Mouse (Mus musculus) kidney, embryonic 14.5 days (tissue): ENCODE results near the gene Ush2a. TPM values are rescaled to one million over a fixed set of nuclear protein-coding genes. Genes with fewer than 3 reads are reported as not detected.

Experiments
- ATAC-seq: fragments of 200-750 bp; cut with Nextera tagmentation; 2 replicates; pipeline ENCODE4 v1.8.0; 2017; ENCODE audit warnings: moderate number of reproducible peaks, mild to moderate bottlenecking, moderate TSS enrichment, moderate library complexity; ENCODE audit not compliant: low FRiP score, low TSS enrichment
- H3K27ac ChIP-seq: fragments of 300-500 bp; sonication (generic); 2 replicates; pipeline ENCODE4 v1.5.1; 2014; ENCODE audit warnings: low read depth, mild to moderate bottlenecking, low read length, moderate library complexity, mixed read lengths
- H3K27me3 ChIP-seq: fragments of 300-500 bp; sonication (generic); 2 replicates; pipeline ENCODE4 v1.6.1; 2014; ENCODE audit warnings: mild to moderate bottlenecking, low read length; ENCODE audit not compliant: control insufficient read depth, insufficient read depth
- H3K36me3 ChIP-seq: fragments of 300-500 bp; sonication (generic); 2 replicates; pipeline ENCODE4 v1.6.1; 2014; ENCODE audit warnings: low read length, mixed read lengths; ENCODE audit not compliant: control insufficient read depth, insufficient read depth
- H3K4me1 ChIP-seq: fragments of 300-500 bp; sonication (generic); 2 replicates; pipeline ENCODE4 v1.6.1; 2014; ENCODE audit warnings: low read length, mixed read lengths; ENCODE audit not compliant: control insufficient read depth, insufficient read depth
- H3K4me2 ChIP-seq: fragments of 300-500 bp; sonication (generic); replicated peaks from 2 replicates; pipeline ENCODE4 v1.6.1; 2014; ENCODE audit warnings: low read depth, mild to moderate bottlenecking, low read length
- H3K4me3 ChIP-seq: fragments of 300-500 bp; sonication (generic); 2 replicates; pipeline ENCODE4 v1.5.1; 2014; ENCODE audit warnings: mild to moderate bottlenecking, low read length
- H3K9ac ChIP-seq: fragments of 300-500 bp; sonication (generic); 2 replicates; pipeline ENCODE4 v1.6.1; 2014; ENCODE audit warnings: low read depth, mild to moderate bottlenecking, low read length, moderate library complexity
- H3K9me3 ChIP-seq: fragments of 300-500 bp; sonication (generic); 2 replicates; pipeline ENCODE4 v1.6.1; 2016; ENCODE audit warnings: low read length; ENCODE audit not compliant: control insufficient read depth
- WGBS: fragments of 180-500 bp; shearing (Covaris S2); extraction: QIAGEN DNeasy Blood & Tissue Kit; methylation state at CpG from one replicate; pipeline ENCODE4 v1.1.7; 2014; 5-methylcytosine and 5-hydroxymethylcytosine counted together
- polyA plus RNA-seq: library from polyadenylated mRNA; unstranded; fragments of >200 nt; fragmentation: Nextera tagmentation; extraction: Ambion mirVana; gene quantifications from 2 replicates; pipeline ENCODE4 v1.2.1, GENCODE M21; 2014

Ush2a gene
- polyA plus RNA-seq, 1 experiment from 2014 or later, result 0.23 TPM

DNA sequence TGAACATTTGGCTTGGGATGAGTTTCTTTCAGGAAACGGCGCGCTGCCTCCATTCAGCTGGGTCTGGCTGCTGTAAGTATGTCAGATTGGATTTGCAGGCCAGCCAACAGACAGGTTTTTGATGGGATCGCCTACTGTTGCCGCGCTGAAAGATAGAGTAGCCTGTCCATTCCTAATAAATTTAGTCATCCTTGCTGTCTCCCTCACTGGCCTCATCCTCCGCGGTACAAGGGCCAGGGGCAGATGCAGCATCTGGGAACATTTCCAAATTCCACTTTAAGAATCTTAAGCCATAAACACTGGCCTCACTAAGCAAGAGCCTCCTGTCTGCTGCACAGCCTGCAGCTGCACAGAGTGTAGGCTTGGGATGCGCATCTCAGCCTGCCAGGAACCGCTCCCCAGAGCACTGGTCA, 206.6 kb downstream of the Ush2a start:
- ATAC-seq, result peak; percentile 57; the same call in 1 of the 2 replicates
- Histone ChIP-seq H3K4me3 (no peak overlapping the region), H3K36me3 (no peaks in the 10 kb centered on the region), H3K27ac (no peak overlapping the region), H3K27me3 (no peaks in the 10 kb centered on the region), H3K4me2 (no peak overlapping the region), H3K9ac (no peak overlapping the region), H3K9me3 (no peaks in the 10 kb centered on the region), H3K4me1 (no peaks in the 10 kb centered on the region)
- 66% methylated on average over 10 of the region's 10 CpGs for WGBS

DNA sequence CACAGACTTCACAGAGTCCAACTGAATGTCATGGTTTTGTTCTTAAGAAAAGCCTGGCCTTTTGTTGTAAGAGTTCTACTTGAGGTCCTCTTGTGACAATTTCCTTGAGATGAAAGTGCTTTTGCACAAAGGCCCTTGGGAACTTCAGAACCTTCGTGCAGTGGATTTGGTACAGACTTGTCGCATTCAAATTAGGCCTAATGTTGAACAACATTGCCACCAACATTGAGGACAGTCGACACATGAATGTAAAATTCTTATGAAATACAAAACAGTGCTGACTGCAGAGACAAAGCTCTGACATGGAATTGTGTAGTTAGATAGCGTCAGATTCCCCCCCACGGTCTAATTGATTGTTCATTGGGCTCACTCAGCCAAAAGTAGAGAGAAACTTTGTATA, 243.1 kb downstream of the Ush2a start:
- no peak for ATAC-seq
- Histone ChIP-seq H3K27me3 (no peaks in the 10 kb centered on the region), H3K9me3 (no peaks in the 10 kb centered on the region), H3K4me2 (no peak overlapping the region), H3K27ac (no peak overlapping the region), H3K4me3 (no peak overlapping the region), H3K4me1 (no peaks in the 10 kb centered on the region), H3K36me3 (no peaks in the 10 kb centered on the region), H3K9ac (no peak overlapping the region)
- WGBS, result 90% methylated on average over 5 of the region's 5 CpGs

DNA sequence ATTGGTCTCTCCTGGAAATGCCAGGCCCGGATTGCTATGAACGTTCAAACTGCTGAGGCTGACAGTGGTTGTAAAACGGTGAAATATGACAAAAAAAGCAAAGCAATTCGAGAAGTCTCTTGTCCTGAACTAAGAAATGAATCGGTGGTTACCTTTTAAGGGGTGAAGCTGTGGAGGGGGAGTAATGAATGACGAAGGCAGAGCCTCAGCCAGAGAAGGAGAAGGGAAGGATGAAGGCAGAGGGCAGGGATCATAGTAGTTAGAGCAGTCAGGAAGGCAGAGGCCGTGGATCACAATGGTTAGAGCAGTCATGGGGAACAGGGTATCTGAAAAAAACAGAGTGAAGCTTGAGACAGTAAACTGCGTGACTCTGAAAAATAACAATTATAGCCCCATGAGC, 257.0 kb downstream of the Ush2a start:
- no peaks in the 10 kb centered on the region for H3K36me3 ChIP-seq
- ATAC-seq, result peak; percentile 87; the same call in 1 of the 2 replicates
- H3K27me3 ChIP-seq, result no peaks in the 10 kb centered on the region
- H3K4me1 ChIP-seq, result no peaks in the 10 kb centered on the region
- H3K4me2 ChIP-seq, result no peak overlapping the region
- H3K4me3 ChIP-seq, result no peak overlapping the region
- H3K27ac ChIP-seq, result no peak overlapping the region
- no peaks in the 10 kb centered on the region for H3K9me3 ChIP-seq
- WGBS, result 23% methylated on average over 8 of the region's 8 CpGs
- H3K9ac ChIP-seq, result no peak overlapping the region

DNA sequence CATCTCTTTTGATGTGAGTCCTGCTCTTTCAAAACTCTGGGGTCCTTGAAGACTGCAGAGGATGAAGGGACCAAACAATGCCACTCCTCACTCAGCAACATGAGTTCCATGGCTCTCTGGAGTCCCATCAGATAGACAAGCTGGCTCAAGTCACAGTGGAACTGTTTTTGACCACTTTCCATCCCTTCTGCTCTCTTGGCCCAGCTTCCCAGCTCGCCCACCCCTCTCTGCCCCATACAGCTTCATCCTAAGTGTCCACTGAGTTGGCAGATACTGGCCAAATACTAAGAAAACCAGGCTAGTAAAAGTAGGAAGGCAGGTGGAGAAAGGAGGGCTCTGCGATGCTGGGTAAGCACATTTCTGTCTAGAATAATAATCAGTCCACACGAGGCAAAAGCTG, 265.6 kb downstream of the Ush2a start:
- H3K9ac ChIP-seq, result no peak overlapping the region
- H3K9me3 ChIP-seq, result no peaks in the 10 kb centered on the region
- no peaks in the 10 kb centered on the region for H3K4me1 ChIP-seq
- H3K4me3 ChIP-seq, result no peak overlapping the region
- 74% methylated on average over 3 of the region's 3 CpGs for WGBS
- no peak overlapping the region for H3K4me2 ChIP-seq
- H3K27me3 ChIP-seq, result no peaks in the 10 kb centered on the region
- ATAC-seq, result no peak
- H3K36me3 ChIP-seq, result no peaks in the 10 kb centered on the region
- H3K27ac ChIP-seq, result no peak overlapping the region

DNA sequence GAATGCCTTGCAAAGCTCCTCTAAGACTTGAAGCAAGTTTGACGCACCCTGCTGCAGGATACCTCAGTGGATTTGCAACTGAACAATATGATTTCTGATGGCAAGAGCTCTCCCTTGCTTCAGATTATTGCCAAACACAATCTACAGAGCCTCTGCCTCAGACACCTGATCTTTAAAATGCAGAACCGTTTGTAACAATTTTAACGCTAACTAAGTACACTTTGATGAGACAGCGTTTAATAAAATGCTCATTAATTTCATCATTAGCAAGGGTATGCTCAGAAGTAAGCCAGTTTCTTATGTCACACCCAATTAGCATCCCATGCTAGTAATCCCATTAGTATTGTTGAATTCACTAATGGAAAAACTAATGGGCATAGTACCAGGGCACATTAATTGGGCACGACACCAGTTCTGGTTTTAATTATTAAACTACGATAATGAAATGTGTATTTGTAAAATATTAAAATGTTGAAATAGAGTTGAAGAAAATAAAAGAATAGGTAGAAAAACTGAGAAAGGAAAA, 267.8 kb downstream of the Ush2a start:
- Histone ChIP-seq H3K9ac (no peak overlapping the region), H3K27ac (no peak overlapping the region), H3K36me3 (no peaks in the 10 kb centered on the region), H3K27me3 (no peaks in the 10 kb centered on the region), H3K9me3 (no peaks in the 10 kb centered on the region), H3K4me2 (no peak overlapping the region), H3K4me3 (no peak overlapping the region), H3K4me1 (no peaks in the 10 kb centered on the region)
- no peak for ATAC-seq
- 93% methylated on average over 6 of the region's 6 CpGs for WGBS

DNA sequence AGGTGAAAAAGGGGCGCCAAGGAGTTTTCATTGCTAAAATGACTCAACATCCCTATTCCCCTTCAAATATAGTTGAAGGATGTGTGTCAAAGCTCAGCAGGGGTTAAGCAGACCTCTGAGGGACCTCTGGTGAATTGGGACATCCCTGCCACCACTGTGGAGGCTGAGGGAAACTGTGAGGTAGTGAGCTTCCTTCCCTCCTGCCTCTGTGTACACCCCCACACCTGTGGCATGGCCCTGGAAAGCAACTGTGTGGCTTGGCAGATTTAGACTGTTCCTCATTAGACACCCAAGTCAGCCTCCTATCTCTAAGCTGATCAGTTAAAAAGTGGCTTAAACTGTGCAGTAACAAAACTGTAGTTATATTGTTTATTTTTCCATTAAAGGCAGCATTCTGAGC, 275.2 kb downstream of the Ush2a start:
- H3K9me3 ChIP-seq, result no peaks in the 10 kb centered on the region
- no peak for ATAC-seq

DNA sequence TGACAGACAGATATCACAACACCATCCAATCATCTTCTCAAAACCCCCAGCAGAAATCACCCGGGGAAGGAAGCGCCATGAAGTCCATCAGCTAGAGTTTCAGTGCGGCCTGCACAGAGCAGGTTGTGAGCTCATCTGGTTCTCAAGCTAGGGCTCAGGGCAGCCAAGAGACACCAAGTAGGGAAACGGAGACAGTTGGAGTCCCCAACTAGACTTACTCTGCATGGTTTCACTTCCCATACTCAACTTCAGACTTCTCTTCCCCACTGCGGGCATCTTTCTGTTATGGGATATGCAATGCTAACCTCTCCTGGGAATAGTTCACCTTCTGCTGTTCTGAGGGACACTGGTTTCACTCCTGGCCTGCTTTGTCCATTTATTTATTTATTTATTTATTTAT, 277.8 kb downstream of the Ush2a start:
- no peaks in the 10 kb centered on the region for H3K27me3 ChIP-seq
- no peak for ATAC-seq
- 96% methylated on average over 5 of the region's 5 CpGs for WGBS
- H3K27ac ChIP-seq, result no peak overlapping the region
- H3K4me3 ChIP-seq, result no peak overlapping the region
- H3K4me2 ChIP-seq, result no peak overlapping the region
- H3K9ac ChIP-seq, result no peak overlapping the region
- H3K4me1 ChIP-seq, result no peaks in the 10 kb centered on the region
- no peaks in the 10 kb centered on the region for H3K36me3 ChIP-seq
- H3K9me3 ChIP-seq, result no peaks in the 10 kb centered on the region

More for the DNA sequence above, 275.2 kb downstream of the Ush2a start:
- no peaks in the 10 kb centered on the region for H3K4me1 ChIP-seq
- no peak overlapping the region for H3K27ac ChIP-seq
- WGBS, result 36% methylated on average over 1 of the region's 1 CpGs
- no peak overlapping the region for H3K4me3 ChIP-seq
- H3K27me3 ChIP-seq, result no peaks in the 10 kb centered on the region
- no peak overlapping the region for H3K4me2 ChIP-seq
- H3K36me3 ChIP-seq, result no peaks in the 10 kb centered on the region
- no peak overlapping the region for H3K9ac ChIP-seq

DNA sequence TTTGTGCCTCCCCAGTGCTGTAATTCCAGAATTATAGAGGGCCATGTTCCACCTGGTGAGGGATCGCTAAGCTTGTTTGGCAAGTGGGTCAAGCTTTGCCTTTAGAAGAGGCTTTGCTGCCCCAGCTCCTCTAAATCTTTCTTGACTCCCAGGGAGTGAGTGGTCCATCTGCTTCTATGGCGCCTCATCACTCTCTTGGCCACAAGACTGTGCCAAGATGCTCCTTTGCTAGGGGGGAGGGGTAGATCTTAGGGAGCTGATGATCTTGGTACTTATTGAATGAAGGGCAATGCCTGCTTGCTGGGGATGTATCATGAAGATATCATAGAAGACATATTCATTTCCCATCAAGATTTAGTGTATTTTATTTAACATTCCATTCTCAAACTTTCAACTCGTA, 279.7 kb downstream of the Ush2a start:
- Histone ChIP-seq H3K27ac (no peak overlapping the region), H3K4me3 (no peak overlapping the region), H3K4me1 (no peaks in the 10 kb centered on the region), H3K36me3 (no peaks in the 10 kb centered on the region), H3K9ac (no peak overlapping the region), H3K9me3 (no peaks in the 10 kb centered on the region), H3K27me3 (no peaks in the 10 kb centered on the region), H3K4me2 (no peak overlapping the region)
- WGBS, result 93% methylated on average over 3 of the region's 3 CpGs
- no peak for ATAC-seq

DNA sequence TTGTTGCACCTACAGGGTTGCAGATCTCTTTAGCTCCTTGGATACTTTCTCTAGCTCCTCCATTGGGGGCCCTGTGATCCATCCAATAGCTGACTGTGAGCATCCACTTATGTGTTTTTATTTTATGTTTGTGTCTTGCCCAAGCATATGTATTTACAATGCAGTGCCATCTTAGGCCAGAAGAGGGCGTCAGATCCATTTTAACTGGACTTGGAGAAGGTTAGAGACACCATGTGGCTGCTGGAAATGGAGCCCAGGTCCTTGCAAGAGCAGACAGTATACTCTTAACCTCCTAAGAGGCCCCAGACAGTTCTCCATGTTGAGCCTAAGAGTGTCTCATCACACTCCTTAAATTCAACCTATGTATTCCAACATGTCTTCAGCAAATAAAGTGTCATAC, 281.5 kb downstream of the Ush2a start:
- H3K9ac ChIP-seq, result no peak overlapping the region
- no peak overlapping the region for H3K27ac ChIP-seq
- 32% methylated on average over 1 of the region's 1 CpGs for WGBS
- no peaks in the 10 kb centered on the region for H3K9me3 ChIP-seq
- H3K4me2 ChIP-seq, result no peak overlapping the region
- no peaks in the 10 kb centered on the region for H3K36me3 ChIP-seq
- no peak overlapping the region for H3K4me3 ChIP-seq
- no peaks in the 10 kb centered on the region for H3K4me1 ChIP-seq
- no peak for ATAC-seq
- no peaks in the 10 kb centered on the region for H3K27me3 ChIP-seq
